Mouse (Mus musculus) heart, adult 2 months (tissue): Measurements from ENCODE around the gene Usp54.

Source experiments
- CTCF ChIP-seq: fragments of 200-600 bp; IDR thresholded peaks from 2 replicates; pipeline ENCODE4 v1.8.1; 2022; ENCODE audit warnings: antibody characterized with exemption, mild to moderate bottlenecking, moderate library complexity
- EP300 ChIP-seq: fragments of 200-500 bp; IDR thresholded peaks from 2 replicates; pipeline ENCODE4 v1.6.1; 2011; ENCODE audit warnings: low read depth, low read length, control low read depth; ENCODE audit not compliant: insufficient read depth
- POLR2A ChIP-seq: fragments of 200-500 bp; IDR thresholded peaks from 2 replicates; pipeline ENCODE4 v1.6.1; 2011; ENCODE audit warnings: mild to moderate bottlenecking, low read depth, low read length, control low read depth; ENCODE audit not compliant: insufficient read depth

- TF ChIP-seq EP300 = no peak
- no peak for TF ChIP-seq CTCF
- TF ChIP-seq POLR2A = no peak
Measured at GRCm38 (mm10) chr14:20651000-20651399, 10.1 kb upstream of the Usp54 start.
